Mouse (Mus musculus) lung, postnatal 14 days (tissue): ENCODE results near the gene Dusp8.
"Not testable (repeated sequence)": the region's sequence is repeated elsewhere in the genome, so short reads cannot be mapped to it uniquely, and the experiment has no call there.

Source experiments
- DNase-seq: peaks from one replicate; pipeline ENCODE4 v3.0.0; 2021

The Dusp8 gene

GRCm38 (mm10) chr7:142095183-142095931 lies at the start of gene Dusp8:
Dusp8 (minus strand) TSS chr7:142095843.
- peak; percentile 93 for DNase-seq

- DNase-seq, result no peak
These were observed 48.9 kb upstream of the Dusp8 start, which contains the start of gene Gm45337 for GRCm38 (mm10) chr7:142144507-142144906. Gm45337 (minus strand) TSS chr7:142144607.

- DNase-seq, result not testable (repeated sequence)
These were observed 47.9 kb upstream of the Dusp8 start for GRCm38 (mm10) chr7:142143506-142144010.

DNA sequence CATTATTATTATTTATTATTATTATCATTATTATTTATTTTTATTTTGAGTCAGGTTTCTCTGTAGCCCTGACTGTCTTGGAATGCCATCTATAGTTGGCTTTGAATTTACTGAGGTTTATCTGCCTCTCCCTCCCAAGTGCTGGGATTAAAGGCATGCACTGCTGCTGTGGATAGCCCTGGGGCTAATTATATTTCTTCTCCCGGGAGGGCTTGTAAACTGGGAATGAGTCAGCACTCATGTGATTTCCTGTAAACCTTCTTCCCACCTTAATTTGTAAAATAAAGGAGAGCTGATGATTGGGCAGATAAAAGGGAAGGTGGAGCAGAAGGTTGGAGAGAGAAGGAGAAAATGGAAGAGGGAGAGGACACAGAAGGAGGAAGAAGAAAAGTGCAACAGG lies 45.1 kb upstream of the Dusp8 start:
- no peak for DNase-seq

- not testable (repeated sequence) for DNase-seq
These were observed 40.3 kb upstream of the Dusp8 start, which contains the start of gene Gm39115 for GRCm38 (mm10) chr7:142135934-142136333. Gm39115 (minus strand) TSS chr7:142136034.

- DNase-seq, result no peak
These were observed 38.8 kb upstream of the Dusp8 start for GRCm38 (mm10) chr7:142134206-142134995.

DNA sequence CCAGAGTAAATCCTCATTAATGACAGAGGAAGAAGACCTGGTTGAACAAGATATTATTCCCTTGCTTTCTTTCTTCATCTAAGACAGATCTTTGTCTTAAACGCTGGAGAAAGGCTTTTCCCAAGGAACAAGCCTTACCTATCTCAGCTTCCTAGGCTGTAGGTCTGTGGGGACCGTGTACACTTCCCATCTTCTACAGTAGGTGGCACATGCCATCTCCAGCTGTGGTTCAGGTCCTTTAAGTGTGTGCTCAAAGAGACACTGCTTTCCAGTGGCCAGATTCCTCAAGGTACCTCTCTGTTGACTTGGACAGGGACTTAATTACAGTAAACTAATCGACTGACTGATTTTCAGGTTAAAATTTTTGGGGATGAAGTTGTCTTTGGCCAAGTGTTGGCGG lies 33.2 kb upstream of the Dusp8 start:
- no peak for DNase-seq

DNA sequence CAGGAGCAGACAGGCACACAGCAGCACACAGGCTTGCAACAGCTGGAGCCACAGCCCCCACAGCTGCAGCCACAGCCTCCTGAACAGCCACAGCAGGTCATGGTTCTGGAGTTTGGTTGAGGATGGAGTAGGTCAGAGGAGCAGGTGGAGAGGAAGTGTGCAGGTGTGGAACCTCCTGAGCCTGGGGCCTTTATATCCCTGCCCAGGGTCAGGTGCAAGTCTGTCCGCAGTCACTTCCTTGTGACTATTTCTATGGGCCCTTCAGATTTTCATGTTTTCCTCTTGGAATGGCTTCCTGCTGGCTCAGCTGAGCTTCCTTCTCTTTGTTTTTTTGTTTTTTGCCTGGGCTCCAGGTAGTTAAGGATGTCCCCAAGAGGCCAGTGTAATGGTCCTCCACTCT lies 25.0 kb upstream of the Dusp8 start, which contains the start of gene Gm45618:
Gene Gm45618, minus strand, starts transcription at position 101 of the 400 bp plus-strand sequence.
- not testable (repeated sequence) for DNase-seq

DNA sequence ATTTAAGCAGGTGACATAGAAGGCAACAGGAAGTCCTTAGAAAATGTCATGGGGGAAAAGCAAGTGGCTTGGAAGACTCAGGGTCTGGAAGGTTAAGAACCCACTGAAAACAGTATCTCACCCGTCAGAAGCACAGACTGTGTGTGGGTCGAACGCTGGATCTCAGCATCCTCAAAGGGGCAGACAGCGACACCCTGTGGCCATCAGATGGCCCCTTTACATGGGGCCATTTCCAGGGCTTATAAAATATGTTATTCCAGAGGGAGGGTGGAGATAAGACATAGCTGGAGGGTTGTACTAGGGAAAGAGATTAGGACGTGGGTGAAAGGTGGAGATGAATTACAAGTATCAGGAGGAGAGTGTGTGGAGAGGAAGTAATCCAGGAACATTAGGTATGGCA lies 24.0 kb upstream of the Dusp8 start:
- DNase-seq, result no peak

- no peak for DNase-seq
These were observed 9.1 kb upstream of the Dusp8 start for GRCm38 (mm10) chr7:142104747-142105146.

- peak; percentile 86 for DNase-seq
These were observed 2.1 kb upstream of the Dusp8 start for GRCm38 (mm10) chr7:142097776-142098175.

GRCm38 (mm10) chr7:142096701-142097100 lies 1.1 kb upstream of the Dusp8 start:
- DNase-seq, result no peak

- peak; percentile 46 for DNase-seq
These were observed 1.1 kb downstream of the Dusp8 start for GRCm38 (mm10) chr7:142094301-142095143.

- DNase-seq, result no peak
These were observed 1.9 kb downstream of the Dusp8 start for GRCm38 (mm10) chr7:142093696-142094240.

DNA sequence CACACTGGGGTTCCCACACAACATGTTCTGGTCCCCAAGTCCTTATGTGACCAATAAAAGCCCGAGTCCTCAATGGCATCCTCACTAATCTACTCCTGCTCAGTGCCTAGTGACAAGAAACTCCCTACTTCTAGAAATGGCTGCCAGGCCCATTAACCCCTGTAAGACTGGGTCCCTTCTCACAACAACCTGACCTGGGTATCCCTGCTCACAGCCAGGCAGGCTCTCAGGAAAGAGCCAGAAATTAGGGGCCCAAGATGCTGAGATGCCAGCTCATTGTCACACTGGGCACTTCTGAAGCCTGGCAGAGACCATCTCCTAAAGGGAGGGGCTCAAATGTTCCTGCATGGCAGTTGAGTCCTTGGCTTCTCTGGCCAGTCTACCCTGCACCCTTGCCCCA lies 2.7 kb downstream of the Dusp8 start:
- DNase-seq, result no peak

GRCm38 (mm10) chr7:142091848-142092247 lies 3.8 kb downstream of the Dusp8 start:
- DNase-seq, result no peak

DNA sequence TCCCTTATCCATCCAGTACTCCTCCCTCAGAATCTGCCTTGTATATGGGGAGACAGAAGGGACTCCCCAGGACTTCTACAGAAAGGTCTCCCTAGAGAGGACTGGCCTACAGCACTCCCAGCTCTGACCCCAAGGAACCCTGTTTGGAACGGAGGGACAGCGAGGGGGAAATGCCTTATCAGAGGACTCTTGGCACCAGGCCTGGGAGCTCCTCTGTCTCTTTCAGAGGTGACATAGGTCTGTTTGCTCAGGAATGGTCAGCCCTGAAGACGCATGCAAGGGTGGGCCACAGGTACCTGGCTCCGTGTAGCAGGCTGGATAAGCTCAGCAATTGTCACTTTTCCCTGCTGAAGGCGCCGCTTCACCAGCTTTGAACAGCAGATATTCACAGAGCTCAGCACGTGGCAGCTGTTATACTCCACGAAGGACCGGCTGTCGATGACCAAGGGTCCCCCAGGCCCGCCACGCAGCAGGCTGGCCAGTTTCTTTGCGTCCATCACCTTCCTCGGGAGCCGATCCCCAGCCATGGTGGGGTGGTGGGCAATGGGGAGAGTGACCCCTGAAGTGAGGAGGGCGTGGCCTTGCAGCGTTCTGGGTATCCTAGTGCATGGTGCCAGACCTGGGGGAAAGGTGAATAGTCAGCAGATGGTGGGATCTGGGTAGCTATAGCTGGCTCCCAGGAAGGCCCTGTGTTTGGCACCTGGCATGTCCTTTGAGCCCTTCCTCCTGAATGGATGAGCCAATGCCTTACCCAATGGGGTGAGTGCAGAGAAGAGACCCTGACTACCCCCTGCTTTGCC lies 5.8 kb downstream of the Dusp8 start:
- DNase-seq, result no peak

GRCm38 (mm10) chr7:142088886-142089285 lies 6.8 kb downstream of the Dusp8 start:
- no peak for DNase-seq

DNA sequence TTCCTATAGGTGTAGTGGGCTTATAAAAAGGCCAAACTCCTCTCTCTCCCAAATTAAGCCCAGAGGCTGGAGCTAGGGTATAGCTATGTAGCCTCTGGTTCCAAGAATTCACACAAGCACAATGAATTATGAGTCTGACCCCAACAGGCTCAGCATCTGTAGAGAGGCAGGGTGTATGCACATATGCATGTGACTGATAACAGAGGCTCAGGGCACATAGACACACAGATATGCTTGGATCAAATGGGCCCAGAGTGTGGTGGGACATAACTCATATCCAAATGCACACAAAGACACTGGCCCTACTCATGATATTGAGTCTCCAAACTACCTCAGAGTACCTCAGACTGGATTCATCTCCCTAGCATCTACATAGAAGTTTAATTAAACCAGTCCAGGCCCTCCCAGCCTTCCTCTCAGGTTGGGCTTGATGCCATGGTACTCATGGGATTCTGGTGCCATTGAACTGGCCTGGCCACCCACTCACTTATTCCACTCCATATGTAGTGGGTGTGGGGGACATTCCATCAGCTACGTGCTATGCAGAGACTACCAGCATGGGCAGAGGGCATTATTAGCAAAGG lies 8.5 kb downstream of the Dusp8 start:
- DNase-seq, result no peak

DNA sequence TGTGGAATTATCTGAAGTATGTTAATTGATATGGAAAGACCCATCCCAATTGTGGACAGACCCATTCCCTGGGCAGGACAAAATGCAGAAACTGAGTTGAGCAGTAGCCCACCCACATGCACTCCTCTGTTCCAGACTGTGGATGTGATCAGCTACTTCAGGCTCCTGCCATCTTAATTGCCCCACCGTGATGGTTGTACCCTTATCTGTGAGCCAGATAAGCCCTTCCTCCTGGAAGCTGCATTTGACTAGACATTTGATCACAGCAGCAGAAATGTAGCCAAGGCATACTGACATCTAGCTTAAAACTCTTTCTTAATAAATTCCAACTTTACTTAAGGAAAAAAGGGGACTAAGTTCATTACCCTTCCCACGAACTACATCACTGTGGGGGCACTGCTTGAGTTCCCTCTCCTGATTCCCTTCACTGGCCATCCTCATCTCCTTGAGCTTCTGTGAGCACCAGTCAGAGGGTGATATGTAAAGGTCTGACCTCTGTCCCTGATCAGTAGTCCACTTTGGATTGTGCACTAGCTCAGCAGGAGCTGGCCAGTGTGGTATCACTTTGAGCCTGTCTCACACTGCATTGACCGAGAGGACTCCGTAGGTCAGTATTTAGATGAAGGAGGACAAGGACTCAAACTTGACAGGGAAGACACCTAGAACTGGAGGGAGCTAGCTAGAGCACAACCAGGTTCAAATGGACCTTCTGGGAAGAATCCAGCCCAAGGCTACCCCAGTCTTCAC lies 9.3 kb downstream of the Dusp8 start:
- DNase-seq, result no peak
